Mouse (Mus musculus) left cerebral cortex, postnatal 4 days (tissue): ENCODE measurements around the gene Eng. TPM values are rescaled to one million over a fixed set of nuclear protein-coding genes. Genes with fewer than 3 reads are reported as not detected.

ENCODE experiments used
- DNase-seq: peaks from one replicate; pipeline ENCODE4 v3.0.0-alpha.2; 2022
- intact Hi-C: fragments of 180-260 bp; cut with DNase I; formaldehyde crosslinking; loops from one replicate; pipeline ENCODE4 v1.15.1; 2025
- total RNA-seq, 2 experiments: library from RNA; stranded (reverse); gene quantifications; 2 replicates each; pipeline ENCODE4 v1.2.3; 2021

Eng gene
- total RNA-seq, 2 experiments from 2014 or later: 21.2 to 26.1 TPM

GRCm38 (mm10) chr2:32640550-32641051 is 5.8 kb upstream of the Eng start:
- no peak for DNase-seq
- intact Hi-C loops: no loop called here

- intact Hi-C loops: no loop called here
Observed at GRCm38 (mm10) chr2:32641810-32642209, 4.6 kb upstream of the Eng start.

DNA sequence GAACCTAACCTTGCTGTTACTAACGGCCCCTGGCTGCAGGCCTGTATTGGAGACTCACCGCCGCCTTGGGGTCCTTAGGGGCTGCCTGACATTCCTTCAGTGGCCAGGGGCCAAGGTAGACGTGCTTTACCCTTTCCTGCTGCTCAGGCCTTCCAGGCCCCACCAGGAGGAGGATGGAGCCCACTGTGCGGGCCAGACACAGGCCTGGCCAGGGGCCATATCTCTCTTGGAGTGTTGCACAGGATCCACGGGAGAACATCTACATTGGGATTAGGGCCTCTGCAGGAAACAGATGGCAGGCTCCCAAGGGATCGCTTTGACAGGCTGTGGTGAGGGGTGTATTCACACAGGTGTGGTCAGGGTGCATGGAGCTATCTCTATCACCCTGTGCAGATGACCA is 3.6 kb upstream of the Eng start:
- DNase-seq: no peak
- intact Hi-C loops: no loop called here

More at GRCm38 (mm10) chr2:32641810-32642209, 4.6 kb upstream of the Eng start:
- no peak for DNase-seq

GRCm38 (mm10) chr2:32644083-32644482 is 2.3 kb upstream of the Eng start:
- no peak for DNase-seq
- intact Hi-C loops: no loop called here

GRCm38 (mm10) chr2:32644799-32645475 is 1.5 kb upstream of the Eng start:
- DNase-seq: no peak
- intact Hi-C loops: no loop called here

DNA sequence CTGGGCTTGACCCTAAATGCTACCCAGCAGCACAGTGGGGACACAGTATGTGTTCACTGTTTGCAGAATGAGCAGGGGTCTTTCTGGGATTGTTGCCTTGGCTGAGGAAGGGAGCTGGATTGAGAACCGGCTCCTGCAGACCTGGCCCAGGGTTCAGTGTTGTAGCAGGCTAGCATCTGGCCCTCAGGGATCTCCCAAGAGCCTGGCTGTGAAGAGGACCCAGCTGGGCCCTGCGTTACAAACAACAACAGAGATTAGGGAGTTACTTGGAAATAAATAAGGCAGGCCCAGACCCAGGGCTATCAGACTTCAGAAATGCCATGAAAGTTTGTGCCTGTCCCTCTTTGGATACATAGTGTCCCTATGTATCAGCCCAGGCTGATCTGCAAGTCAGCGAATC is 748 bp upstream of the Eng start:
- DNase-seq: no peak
- intact Hi-C loops: no loop called here

DNA sequence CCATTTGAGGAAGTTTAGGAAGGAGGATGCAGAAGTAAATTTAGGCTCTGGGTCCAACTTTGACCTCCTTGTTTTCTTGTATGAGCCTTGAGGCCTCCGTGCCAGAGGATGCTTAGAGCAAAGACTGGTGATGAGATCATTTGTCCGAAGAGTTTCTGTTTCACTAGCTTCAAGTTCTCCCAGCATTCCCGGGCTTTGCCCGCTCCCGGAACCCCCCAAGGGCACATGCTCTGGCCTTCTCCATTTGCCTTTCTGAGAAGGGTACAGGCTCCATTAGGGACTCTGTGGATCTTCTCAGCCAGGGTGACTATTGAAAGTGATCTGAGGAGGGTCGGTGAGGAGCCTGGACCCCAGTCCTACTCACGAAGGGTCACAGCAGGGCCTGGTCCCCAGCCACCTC is 971 bp downstream of the Eng start:
- DNase-seq: no peak
- intact Hi-C loops: no loop called here

DNA sequence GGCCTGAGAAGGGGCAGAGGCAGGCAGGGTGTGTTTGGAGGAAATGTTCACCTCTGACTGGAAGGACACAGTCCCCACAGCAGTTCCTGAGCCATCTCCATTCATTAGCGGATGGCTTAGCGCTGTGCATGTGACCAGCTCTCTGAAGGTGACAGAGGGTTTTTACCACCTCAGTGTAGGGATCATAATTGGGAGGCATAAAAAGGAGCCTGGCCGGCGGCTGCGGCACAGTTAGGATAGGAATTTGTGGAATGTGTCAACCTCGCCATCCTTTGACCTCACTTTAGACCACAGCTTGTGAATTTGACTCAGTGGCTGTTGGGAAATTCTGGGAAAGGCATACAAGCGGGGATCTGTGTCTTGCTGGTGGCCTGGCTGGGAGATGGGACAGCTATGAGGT is 7.4 kb downstream of the Eng start:
- intact Hi-C loops: no loop called here
- DNase-seq: no peak

- no peak for DNase-seq
- intact Hi-C loops: no loop called here
Observed at GRCm38 (mm10) chr2:32654743-32655393, 8.5 kb downstream of the Eng start.

DNA sequence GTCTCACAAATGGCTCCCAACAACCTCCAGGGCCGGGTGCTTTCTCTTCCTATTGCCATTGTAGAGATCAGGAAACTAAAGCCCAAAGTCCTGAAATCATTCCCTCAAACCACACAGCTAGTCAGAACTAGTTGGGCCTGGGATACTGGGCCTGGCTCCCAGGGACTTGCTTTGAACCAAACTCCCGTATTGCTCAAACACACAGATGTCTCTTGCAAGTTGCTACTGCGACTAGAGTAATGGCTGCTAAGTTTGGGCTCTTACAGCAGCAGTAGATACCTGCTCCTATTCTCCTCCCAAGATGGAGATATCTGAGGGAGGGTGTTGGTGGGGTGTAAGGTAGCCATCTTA is 9.0 kb downstream of the Eng start:
- intact Hi-C loops: no loop called here
- DNase-seq: no peak

- DNase-seq: no peak
- intact Hi-C loops: no loop called here
Observed at GRCm38 (mm10) chr2:32655826-32656225, 9.4 kb downstream of the Eng start.

GRCm38 (mm10) chr2:32658873-32659272 is 12.5 kb downstream of the Eng start:
- intact Hi-C loops: no loop called here
- DNase-seq: no peak

- intact Hi-C loops: no loop called here
- no peak for DNase-seq
Observed at GRCm38 (mm10) chr2:32661509-32662107, 15.2 kb downstream of the Eng start.

GRCm38 (mm10) chr2:32662291-32662690 is 15.9 kb downstream of the Eng start:
- intact Hi-C loops: no loop called here
- DNase-seq: no peak

DNA sequence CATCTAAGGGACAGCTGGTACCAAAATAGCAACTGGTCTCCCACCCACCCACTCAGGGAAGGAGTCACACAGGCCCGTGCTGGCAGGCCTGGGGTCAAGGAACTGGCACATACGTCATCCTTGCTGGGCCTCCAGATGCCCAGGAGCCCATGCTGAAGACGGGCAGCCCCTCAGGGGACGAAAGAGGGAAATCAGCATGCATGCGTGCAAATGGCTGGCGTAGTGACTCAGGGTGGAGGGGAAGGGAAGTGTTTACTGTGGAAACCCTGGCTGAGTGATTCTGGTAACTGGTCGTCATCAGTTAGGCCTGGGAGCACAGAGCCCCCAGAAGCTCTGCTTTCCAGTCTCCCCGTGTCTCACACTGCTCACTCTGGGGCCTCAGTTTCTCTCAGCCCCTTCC is 18.9 kb downstream of the Eng start:
- intact Hi-C loops: no loop called here

GRCm38 (mm10) chr2:32665853-32666252 is 19.5 kb downstream of the Eng start:
- intact Hi-C loops: no loop called here
- no peak for DNase-seq

More for the DNA sequence above, 18.9 kb downstream of the Eng start:
- no peak for DNase-seq

GRCm38 (mm10) chr2:32667775-32668174 is 21.4 kb downstream of the Eng start:
- intact Hi-C loops: no loop called here
- DNase-seq: no peak

GRCm38 (mm10) chr2:32668176-32668575 is 21.8 kb downstream of the Eng start:
- intact Hi-C loops: no loop called here
- no peak for DNase-seq

GRCm38 (mm10) chr2:32669876-32670275 is 23.5 kb downstream of the Eng start:
- intact Hi-C loops: no loop called here
- DNase-seq: no peak

GRCm38 (mm10) chr2:32671147-32671546 is 24.8 kb downstream of the Eng start:
- intact Hi-C loops: no loop called here
- DNase-seq: no peak

- intact Hi-C loops: no loop called here
- DNase-seq: no peak
Observed at GRCm38 (mm10) chr2:32671907-32672595, 25.7 kb downstream of the Eng start.
